Mouse (Mus musculus): ENCODE results near the gene Fcer2a. TPM values are rescaled to one million over a fixed set of nuclear protein-coding genes. Genes with fewer than 3 reads are reported as not detected.
A peak's percentile ranks its signal among the peaks of the same experiment; 100 is the strongest.

The Fcer2a gene
- total RNA-seq (2021) = not detected

- intact Hi-C loops (cut with DNase I) = no loop called here
- DNase-seq (ENCODE audit: low spot score in 2 of 2) = no peak
These were observed at the start of gene Fcer2a for GRCm38 (mm10) chr8:3694121-3694520. Fcer2a (minus strand) TSS chr8:3694175.

- intact Hi-C loops (cut with DNase I) = no loop called here
- no peak for DNase-seq (ENCODE audit: low spot score in 2 of 2)
These were observed 43.0 kb upstream of the Fcer2a start for GRCm38 (mm10) chr8:3736947-3737346.

- DNase-seq (ENCODE audit: low spot score in 2 of 2) = no peak
- intact Hi-C loops (cut with DNase I) = no loop called here
These were observed 41.6 kb upstream of the Fcer2a start for GRCm38 (mm10) chr8:3735599-3735998.

GRCm38 (mm10) chr8:3734084-3734483 lies 40.1 kb upstream of the Fcer2a start:
- intact Hi-C loops (cut with DNase I) = no loop called here
- no peak for DNase-seq (ENCODE audit: low spot score in 2 of 2)

- intact Hi-C loops (cut with DNase I) = no loop called here
- DNase-seq (ENCODE audit: low spot score in 2 of 2) = no peak
These were observed 27.1 kb upstream of the Fcer2a start for GRCm38 (mm10) chr8:3721041-3721440.

- no peak for DNase-seq (ENCODE audit: low spot score in 2 of 2)
- intact Hi-C loops (cut with DNase I) = no loop called here
These were observed 26.6 kb upstream of the Fcer2a start, which contains the start of gene Clec4g for GRCm38 (mm10) chr8:3720551-3720950. Clec4g (minus strand) TSS chr8:3720651.

- intact Hi-C loops (cut with DNase I) = loop anchor here (5.0 kb wide), 1 partner anchor 239 kb away; no protein-coding TSS in a partner anchor
- peak; percentile 53 to 58 for DNase-seq (ENCODE audit: low spot score in 2 of 2)
These were observed 24.6 kb upstream of the Fcer2a start for GRCm38 (mm10) chr8:3718559-3718958.

GRCm38 (mm10) chr8:3717321-3717954 lies 23.5 kb upstream of the Fcer2a start:
- no peak for DNase-seq (ENCODE audit: low spot score in 2 of 2)
- intact Hi-C loops (cut with DNase I) = loop anchor here (5.0 kb wide), 1 partner anchor 240 kb away; no protein-coding TSS in a partner anchor

- no peak for DNase-seq (ENCODE audit: low spot score in 2 of 2)
- intact Hi-C loops (cut with DNase I) = no loop called here
These were observed 17.7 kb upstream of the Fcer2a start for GRCm38 (mm10) chr8:3711646-3712045.

GRCm38 (mm10) chr8:3710312-3710711 lies 16.3 kb upstream of the Fcer2a start:
- intact Hi-C loops (cut with DNase I) = no loop called here
- DNase-seq (ENCODE audit: low spot score in 2 of 2) = no peak

GRCm38 (mm10) chr8:3707611-3708010 lies 13.6 kb upstream of the Fcer2a start:
- intact Hi-C loops (cut with DNase I) = no loop called here
- DNase-seq (ENCODE audit: low spot score in 2 of 2) = no peak

- intact Hi-C loops (cut with DNase I) = no loop called here
- DNase-seq (ENCODE audit: low spot score in 2 of 2) = no peak
These were observed 11.7 kb upstream of the Fcer2a start for GRCm38 (mm10) chr8:3705711-3706110.

GRCm38 (mm10) chr8:3701491-3701890 lies 7.5 kb upstream of the Fcer2a start:
- no peak for DNase-seq (ENCODE audit: low spot score in 2 of 2)
- intact Hi-C loops (cut with DNase I) = no loop called here

- no peak for DNase-seq (ENCODE audit: low spot score in 2 of 2)
- intact Hi-C loops (cut with DNase I) = no loop called here
These were observed 3.2 kb downstream of the Fcer2a start for GRCm38 (mm10) chr8:3690774-3691173.

GRCm38 (mm10) chr8:3687537-3687936 lies 6.4 kb downstream of the Fcer2a start:
- no peak for DNase-seq (ENCODE audit: low spot score in 2 of 2)
- intact Hi-C loops (cut with DNase I) = no loop called here

- no peak for DNase-seq (ENCODE audit: low spot score in 2 of 2)
- intact Hi-C loops (cut with DNase I) = no loop called here
These were observed 8.6 kb downstream of the Fcer2a start for GRCm38 (mm10) chr8:3685422-3685821.

- intact Hi-C loops (cut with DNase I) = no loop called here
- no peak for DNase-seq (ENCODE audit: low spot score in 2 of 2)
These were observed 9.4 kb downstream of the Fcer2a start for GRCm38 (mm10) chr8:3684530-3684929.

- no peak for DNase-seq (ENCODE audit: low spot score in 2 of 2)
- intact Hi-C loops (cut with DNase I) = no loop called here
These were observed 10.4 kb downstream of the Fcer2a start for GRCm38 (mm10) chr8:3683408-3684176.

GRCm38 (mm10) chr8:3682435-3682834 lies 11.5 kb downstream of the Fcer2a start:
- no peak for DNase-seq (ENCODE audit: low spot score in 2 of 2)
- intact Hi-C loops (cut with DNase I) = no loop called here

- intact Hi-C loops (cut with DNase I) = no loop called here
- DNase-seq (ENCODE audit: low spot score in 2 of 2) = no peak
These were observed 14.3 kb downstream of the Fcer2a start for GRCm38 (mm10) chr8:3679656-3680055.

GRCm38 (mm10) chr8:3679236-3679635 lies 14.7 kb downstream of the Fcer2a start:
- intact Hi-C loops (cut with DNase I) = no loop called here
- no peak for DNase-seq (ENCODE audit: low spot score in 2 of 2)

Measured in left cerebral cortex, postnatal 36 days (tissue).